Mouse (Mus musculus) brain, embryonic 14.5 days (tissue): ENCODE data around the gene Bahd1.

Experiments
- CTCF ChIP-seq: fragments of 200-500 bp; IDR thresholded peaks from 2 replicates; pipeline ENCODE4 v1.5.1; 2012; ENCODE audit warnings: inconsistent platforms, mild to moderate bottlenecking, moderate library complexity, borderline replicate concordance; ENCODE audit not compliant: insufficient read depth, insufficient read length; ENCODE audit errors: extremely low read depth
- POLR2A ChIP-seq: fragments of 200-500 bp; IDR thresholded peaks from 2 replicates; pipeline ENCODE4 v1.6.1; 2012; ENCODE audit warnings: mild to moderate bottlenecking, inconsistent platforms, borderline replicate concordance; ENCODE audit not compliant: poor library complexity, insufficient read depth, insufficient read length, severe bottlenecking; ENCODE audit errors: extremely low read depth

DNA sequence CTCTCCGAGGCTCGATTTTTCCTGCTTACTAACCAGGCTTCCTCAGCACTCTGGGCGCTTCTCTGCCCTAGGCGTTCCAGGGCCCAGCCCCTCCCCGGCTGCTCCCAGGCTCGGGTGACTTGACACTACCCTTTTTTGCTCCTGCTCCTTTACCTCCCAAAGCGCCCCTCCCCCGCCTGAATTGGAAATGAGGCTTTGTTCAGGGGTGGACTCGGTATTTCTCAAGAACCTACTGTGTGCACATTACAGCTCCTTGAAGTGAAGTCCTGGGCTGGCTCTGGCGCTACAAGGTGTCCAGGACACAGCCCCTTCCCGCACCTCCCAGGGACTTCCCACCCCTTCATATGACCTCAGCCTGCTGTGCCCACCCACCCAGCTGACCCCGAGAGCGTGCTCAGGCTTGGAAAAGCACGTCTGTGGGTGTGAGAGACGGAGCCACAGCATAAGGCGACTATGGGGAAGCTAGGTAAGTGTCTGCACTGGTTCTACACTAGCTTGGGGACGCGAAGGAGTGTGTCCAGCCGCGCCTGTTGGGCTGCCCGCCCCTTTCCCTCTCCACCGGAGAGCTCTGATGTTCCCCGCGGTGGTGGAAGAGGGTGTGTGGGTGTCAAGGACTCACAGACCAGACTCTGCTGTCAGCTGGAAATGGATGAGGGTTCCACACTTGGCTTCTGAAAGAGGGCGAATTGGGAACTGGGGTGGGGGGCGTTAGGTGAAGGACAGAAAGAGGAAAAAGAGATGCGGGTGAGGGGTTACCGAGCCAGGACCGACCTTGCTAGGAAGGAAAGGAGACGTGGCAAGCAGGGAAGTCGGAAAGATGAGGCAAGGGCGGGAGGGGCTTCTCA lies at the start of gene Bahd1:
- TF ChIP-seq CTCF, result no peak
- no peak for TF ChIP-seq POLR2A
